Mouse (Mus musculus) intestine, embryonic 16.5 days (tissue): Measurements from ENCODE around the gene Tmem219. TPM values are rescaled to one million over a fixed set of nuclear protein-coding genes. Genes with fewer than 3 reads are reported as not detected.
A peak's percentile ranks its signal among the peaks of the same experiment; 100 is the strongest.

Source experiments
- ATAC-seq: fragments of 200-750 bp; cut with Nextera tagmentation; 2 replicates; pipeline ENCODE4 v1.8.0; 2017; ENCODE audit warnings: moderate TSS enrichment, moderate library complexity
- H3K27ac ChIP-seq: fragments of 300-500 bp; sonication (generic); 2 replicates; pipeline ENCODE4 v1.5.1; 2014; ENCODE audit warnings: mild to moderate bottlenecking, low read length
- H3K27me3 ChIP-seq: fragments of 300-500 bp; sonication (generic); replicated peaks from 2 replicates; pipeline ENCODE4 v1.6.1; 2014; ENCODE audit warnings: low read length, control low read depth, mixed read lengths; ENCODE audit not compliant: control insufficient read depth, insufficient read depth
- H3K36me3 ChIP-seq: fragments of 300-500 bp; sonication (generic); 2 replicates; pipeline ENCODE4 v1.6.1; 2014; ENCODE audit warnings: low read length, control low read depth; ENCODE audit not compliant: control insufficient read depth, insufficient read depth
- H3K4me1 ChIP-seq: fragments of 300-500 bp; sonication (generic); 2 replicates; pipeline ENCODE4 v1.6.1; 2014; ENCODE audit warnings: low read length, control low read depth, mixed read lengths; ENCODE audit not compliant: control insufficient read depth, insufficient read depth
- H3K4me2 ChIP-seq: fragments of 300-500 bp; sonication (generic); 2 replicates; pipeline ENCODE4 v1.6.1; 2014; ENCODE audit warnings: low read depth, low read length, control low read depth
- H3K4me3 ChIP-seq: fragments of 300-500 bp; sonication (generic); 2 replicates; pipeline ENCODE4 v1.5.1; 2014; ENCODE audit warnings: mild to moderate bottlenecking, low read length
- H3K9ac ChIP-seq: fragments of 300-500 bp; sonication (generic); 2 replicates; pipeline ENCODE4 v1.6.1; 2014; ENCODE audit warnings: low read depth, low read length
- H3K9me3 ChIP-seq: fragments of 300-500 bp; sonication (generic); 2 replicates; pipeline ENCODE4 v1.6.1; 2016; ENCODE audit warnings: low read length, control low read depth; ENCODE audit not compliant: control insufficient read depth
- WGBS: fragments of 180-500 bp; shearing (Covaris S2); extraction: QIAGEN DNeasy Blood & Tissue Kit; methylation state at CpG from one replicate; pipeline ENCODE4 v1.1.7; 2014; 5-methylcytosine and 5-hydroxymethylcytosine counted together
- polyA plus RNA-seq: library from polyadenylated mRNA; unstranded; fragments of >200 nt; fragmentation: Nextera tagmentation; extraction: Ambion mirVana; gene quantifications from 2 replicates; pipeline ENCODE4 v1.2.1, GENCODE M21; 2015

Gene Tmem219
- polyA plus RNA-seq, 1 experiment from 2014 or later = 34.1 TPM

- Histone ChIP-seq H3K4me1 (peaks cover 9% of the 10 kb centered on the region), H3K27me3 (no peaks in the 10 kb centered on the region), H3K9me3 (no peaks in the 10 kb centered on the region), H3K9ac (peak overlapping the region; percentile 72), H3K4me2 (peak overlapping the region; percentile 63), H3K36me3 (no peaks in the 10 kb centered on the region), H3K4me3 (peak overlapping the region; percentile 64), H3K27ac (peak overlapping the region; percentile 73)
- WGBS = 11% methylated on average over 37 of the region's 37 CpGs
- ATAC-seq = peak; percentile 97
Measured at GRCm38 (mm10) chr7:126898102-126898990, 24.4 kb downstream of the Tmem219 start.

DNA sequence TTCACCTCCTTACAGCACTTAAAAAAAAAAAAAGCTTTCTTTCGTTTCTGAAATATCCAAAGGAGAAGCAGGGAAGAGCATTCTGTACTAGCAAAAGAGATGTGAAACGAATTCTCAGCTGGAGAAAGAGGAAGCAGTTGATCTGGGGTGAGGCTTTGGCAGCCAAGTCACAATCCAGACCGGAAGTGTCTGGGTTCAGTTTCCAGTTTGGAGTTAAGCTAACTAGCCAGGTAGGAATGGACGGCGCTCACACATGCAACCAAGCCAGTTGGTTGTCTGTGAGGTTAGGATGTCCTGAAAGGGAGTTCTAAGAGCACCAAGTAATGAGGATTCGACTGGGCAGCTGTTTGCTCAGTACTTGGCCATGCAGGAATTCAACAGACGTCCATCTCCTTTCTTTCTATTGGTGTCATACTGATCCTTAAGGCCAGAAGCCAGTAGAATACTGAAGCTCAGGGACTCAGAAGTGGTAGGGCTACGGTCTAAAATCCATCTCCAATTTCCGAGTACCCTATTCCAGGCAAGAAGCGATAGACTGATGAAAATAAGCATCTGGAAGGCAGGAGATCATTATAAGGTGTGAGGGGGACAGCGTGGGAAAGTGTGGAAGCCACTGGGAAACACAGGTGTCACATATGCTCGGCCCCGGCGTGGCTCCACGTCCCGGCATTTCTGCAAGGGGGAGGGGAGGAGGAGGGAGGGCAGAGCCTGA lies 25.2 kb downstream of the Tmem219 start:
- H3K4me3 ChIP-seq = peak overlapping the region; percentile 64
- ATAC-seq = peak; percentile 81
- peak overlapping the region; percentile 73 for H3K27ac ChIP-seq
- no peaks in the 10 kb centered on the region for H3K27me3 ChIP-seq
- H3K4me1 ChIP-seq = peaks cover 9% of the 10 kb centered on the region
- H3K4me2 ChIP-seq = peak overlapping the region; percentile 63
- H3K9me3 ChIP-seq = no peaks in the 10 kb centered on the region
- H3K9ac ChIP-seq = peak overlapping the region; percentile 72
- WGBS = 22% methylated on average over 16 of the region's 16 CpGs
- H3K36me3 ChIP-seq = no peaks in the 10 kb centered on the region

DNA sequence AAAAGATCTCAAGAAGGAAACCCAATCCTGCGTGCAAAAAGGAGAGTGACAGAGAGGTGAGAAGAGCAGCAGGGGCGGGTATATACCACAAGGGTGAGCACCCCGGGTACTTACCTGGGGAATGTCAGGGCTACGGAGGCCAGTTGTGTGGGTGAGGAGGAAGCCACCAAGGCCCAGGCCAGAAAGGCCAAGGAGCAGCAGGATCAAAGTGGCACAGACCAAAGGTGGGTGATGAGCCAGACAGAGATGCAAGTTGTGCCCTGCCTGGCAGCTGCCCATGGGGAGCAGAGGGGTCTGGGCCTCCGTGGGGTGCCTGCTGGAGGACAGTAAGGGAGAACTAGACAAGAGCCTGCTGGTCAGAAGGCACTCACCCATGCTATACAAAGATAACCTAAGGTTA lies 25.8 kb downstream of the Tmem219 start:
- H3K4me2 ChIP-seq = no peak overlapping the region
- peaks cover 9% of the 10 kb centered on the region for H3K4me1 ChIP-seq
- H3K36me3 ChIP-seq = no peaks in the 10 kb centered on the region
- WGBS = 85% methylated on average over 5 of the region's 5 CpGs
- no peak for ATAC-seq
- peak overlapping the region; percentile 72 for H3K9ac ChIP-seq
- no peaks in the 10 kb centered on the region for H3K9me3 ChIP-seq
- H3K4me3 ChIP-seq = no peak overlapping the region
- H3K27ac ChIP-seq = 0 out of 2 replicates have a peak overlapping the region, but pooled peaks have one; percentile 24
- H3K27me3 ChIP-seq = no peaks in the 10 kb centered on the region

DNA sequence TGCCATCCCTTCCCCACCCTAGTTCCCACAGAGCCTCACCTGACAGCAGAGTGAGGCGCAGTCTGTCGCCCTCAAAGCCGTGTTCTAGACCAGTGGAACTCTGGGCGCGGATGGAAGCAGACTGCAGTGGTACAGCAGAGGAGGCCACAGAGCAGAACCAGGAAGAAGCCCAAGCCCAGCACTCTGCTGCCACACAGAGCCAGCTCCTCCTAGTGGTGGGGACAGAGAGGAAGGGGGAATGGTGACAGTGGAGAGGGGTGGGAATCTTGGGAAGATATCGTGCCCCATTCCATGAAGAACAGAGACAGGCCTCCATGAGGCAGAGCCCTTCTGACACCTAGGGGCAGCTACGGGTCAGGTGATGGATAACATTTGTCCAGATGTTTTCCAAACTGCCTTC lies 33.9 kb downstream of the Tmem219 start:
- 46% methylated on average over 7 of the region's 7 CpGs for WGBS
- no peak for ATAC-seq
- Histone ChIP-seq H3K9ac (no peak overlapping the region), H3K4me3 (no peak overlapping the region), H3K36me3 (no peaks in the 10 kb centered on the region), H3K4me2 (no peak overlapping the region), H3K27me3 (no peaks in the 10 kb centered on the region), H3K4me1 (0 out of 2 replicates have a peak, but pooled peaks cover 3% of the 10 kb centered on the region), H3K27ac (no peak overlapping the region), H3K9me3 (no peaks in the 10 kb centered on the region)

DNA sequence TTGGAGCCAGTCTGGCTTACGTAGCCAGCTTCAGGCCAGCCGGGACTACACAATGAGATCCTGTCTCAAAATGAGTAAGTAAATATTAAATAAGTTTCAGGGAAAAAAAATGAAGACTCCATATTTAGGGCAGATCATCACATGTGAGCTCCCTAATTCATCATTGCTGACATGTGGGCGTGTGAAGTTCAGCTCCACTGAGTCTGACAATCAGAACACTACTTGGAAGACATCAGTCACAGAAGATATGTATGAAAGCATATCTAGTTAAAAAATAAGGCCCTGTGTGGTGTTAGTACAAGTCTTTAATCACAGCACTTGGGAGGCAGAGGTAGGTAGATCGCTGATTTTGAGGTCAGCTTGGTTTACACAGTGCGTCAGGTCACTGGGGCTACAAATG lies 35.4 kb downstream of the Tmem219 start:
- Histone ChIP-seq H3K4me2 (no peak overlapping the region), H3K27me3 (no peaks in the 10 kb centered on the region), H3K4me1 (peaks cover 12% of the 10 kb centered on the region), H3K9me3 (no peaks in the 10 kb centered on the region), H3K9ac (no peak overlapping the region), H3K4me3 (no peak overlapping the region), H3K27ac (no peak overlapping the region), H3K36me3 (no peaks in the 10 kb centered on the region)
- WGBS = 77% methylated on average over 5 of the region's 5 CpGs
- no peak for ATAC-seq

DNA sequence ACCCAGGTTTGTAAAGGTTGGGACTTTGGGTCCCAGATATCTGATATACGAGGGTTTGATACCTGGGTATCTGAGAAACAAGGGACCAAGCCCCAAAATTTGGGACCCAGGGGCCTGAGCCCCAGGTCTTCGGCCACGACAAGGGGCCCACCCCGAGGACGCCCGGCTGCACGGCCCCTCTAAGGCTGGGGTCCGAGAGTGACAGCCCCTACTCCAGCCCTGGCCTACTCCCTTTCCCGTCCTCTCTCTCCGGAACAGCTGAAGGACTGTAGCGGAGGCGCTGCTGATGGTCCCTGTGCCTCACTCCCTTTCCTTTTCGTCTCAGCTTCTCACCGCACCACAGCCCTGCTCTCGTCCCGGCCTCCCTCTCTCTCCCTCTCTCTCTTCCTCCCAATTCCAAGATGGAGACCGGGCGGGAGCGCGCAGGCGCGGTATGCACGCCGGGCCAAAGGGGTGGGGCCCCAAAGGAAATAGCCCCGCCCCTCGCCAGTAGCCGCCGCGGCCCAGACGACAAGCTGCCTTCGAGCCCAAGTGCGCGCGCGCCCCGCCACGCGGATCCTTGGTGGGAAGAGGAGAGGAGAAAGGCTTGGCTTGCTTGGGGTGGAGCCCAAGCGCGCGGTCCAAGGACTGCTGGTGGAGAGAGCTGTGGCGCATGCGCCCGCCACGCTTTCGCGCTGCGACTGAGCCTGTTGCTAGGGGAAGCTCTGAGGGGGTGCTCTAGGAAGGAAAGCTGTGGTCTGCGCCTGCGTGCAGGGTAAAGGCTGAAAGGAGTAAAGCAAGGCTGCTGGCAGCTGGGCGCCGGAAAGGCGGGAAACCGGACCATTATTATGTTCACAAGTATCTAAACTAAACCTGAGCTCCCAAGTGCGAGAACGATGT lies 38.2 kb downstream of the Tmem219 start, which contains the start of gene Taok2:
Gene Taok2 (minus strand): TSS at position 418 of the 879 bp plus-strand sequence.
- H3K4me2 ChIP-seq = peak within 1 kb of the TSS; percentile 73
- H3K9me3 ChIP-seq = no peaks in the 10 kb centered on the region
- peak within 1 kb of the TSS; percentile 91 for H3K9ac ChIP-seq
- H3K36me3 ChIP-seq = peaks cover 11% of the 10 kb centered on the region; the same call in 1 of the 2 replicates
- H3K4me1 ChIP-seq = peaks cover 19% of the 10 kb centered on the region
- H3K27ac ChIP-seq = peak within 1 kb of the TSS; percentile 96
- no peaks in the 10 kb centered on the region for H3K27me3 ChIP-seq
- H3K4me3 ChIP-seq = peak within 1 kb of the TSS; percentile 93
- peak; percentile 98 for ATAC-seq
- WGBS = under 1% methylated on average over 56 of the region's 56 CpGs

- WGBS = under 1% methylated on average over 15 of the region's 15 CpGs
- H3K9ac ChIP-seq = peak overlapping the region; percentile 91
- peak; percentile 8 for ATAC-seq
Measured at GRCm38 (mm10) chr7:126883731-126884181, 39.0 kb downstream of the Tmem219 start.

GRCm38 (mm10) chr7:126881040-126881439 lies 41.7 kb downstream of the Tmem219 start:
- Histone ChIP-seq H3K9ac (peak overlapping the region; percentile 91; the same call in 1 of the 2 replicates), H3K9me3 (no peaks in the 10 kb centered on the region), H3K4me3 (no peak overlapping the region), H3K36me3 (peaks cover 27% of the 10 kb centered on the region), H3K4me2 (0 out of 2 replicates have a peak overlapping the region, but pooled peaks have one; percentile 73), H3K4me1 (peaks cover 19% of the 10 kb centered on the region), H3K27me3 (no peaks in the 10 kb centered on the region), H3K27ac (peak overlapping the region; percentile 30; the same call in 1 of the 2 replicates)
- no peak for ATAC-seq
- WGBS = 68% methylated on average over 6 of the region's 6 CpGs

More at GRCm38 (mm10) chr7:126883731-126884181, 39.0 kb downstream of the Tmem219 start:
- Histone ChIP-seq H3K4me2 (peak overlapping the region; percentile 73), H3K4me1 (peaks cover 19% of the 10 kb centered on the region), H3K9me3 (no peaks in the 10 kb centered on the region), H3K27me3 (no peaks in the 10 kb centered on the region), H3K27ac (peak overlapping the region; percentile 96), H3K36me3 (peaks cover 17% of the 10 kb centered on the region), H3K4me3 (peak overlapping the region; percentile 93)
